In genomic region chr12:104835369-104836094, GRCm38 (mm10) we compare ENCODE assay signal across 15 mouse cellular contexts. TPM values are rescaled to one million over a fixed set of nuclear protein-coding genes. Genes with fewer than 3 reads are reported as not detected.
DNase-seq lines count a peak whose midpoint lies in the region; ATAC-seq and TF ChIP-seq lines count a peak whose summit lies in the region.
"Had no signal": no experiment of that assay in that cellular context is flagged by ENCODE, and none has a peak within 500 bp of the region (broad histone marks: within the 10 kb centered on the region; RNA-seq: fewer than 3 reads in every experiment).

No protein-coding gene starts in this region.

- H3K9me3 ChIP-seq in hindbrain, embryonic 10.5 days = no peaks in the 10 kb centered on the region
- H3K9me3 ChIP-seq in intestine, postnatal 0 days (ENCODE audit: control insufficient read depth) = no peaks in the 10 kb centered on the region
- H3K9me3 ChIP-seq in stomach, embryonic 15.5 days = no peaks in the 10 kb centered on the region
- H3K9me3 ChIP-seq: heart, embryonic 10.5 days; lung, embryonic 15.5 days had no signal

- no peak overlapping the region for H3K4me3 ChIP-seq in left cerebral cortex, adult 2 months
- no peak overlapping the region for H3K4me3 ChIP-seq in hindbrain, embryonic 10.5 days
- no peak overlapping the region for H3K4me3 ChIP-seq in intestine, postnatal 0 days (ENCODE audit: low read depth, low read length)
- no peak overlapping the region for H3K4me3 ChIP-seq in stomach, embryonic 15.5 days (replicated peaks)
- H3K4me3 ChIP-seq in kidney, adult 2 months (ENCODE audit: insufficient read depth, low read depth, low read length) = no peak overlapping the region
- H3K4me3 ChIP-seq: gastrocnemius, adult 2 months; heart, embryonic 10.5 days; lung, embryonic 15.5 days had no signal

- TF ChIP-seq CTCF in left cerebral cortex, adult 2 months (IDR thresholded peaks at IDR 0.05) = no peak
- TF ChIP-seq CTCF in intestine, postnatal 0 days (IDR thresholded peaks at IDR 0.05; ENCODE audit: low read depth) = no peak
- no peak for TF ChIP-seq CTCF in kidney, adult 2 months (conservative IDR thresholded peaks at IDR 0.05; ENCODE audit: insufficient read depth, insufficient read length, low read depth, low read length)

- H3K36me3 ChIP-seq in hindbrain, embryonic 10.5 days = no peaks in the 10 kb centered on the region
- H3K36me3 ChIP-seq in intestine, postnatal 0 days (ENCODE audit: control insufficient read depth, insufficient read depth) = no peaks in the 10 kb centered on the region
- H3K36me3 ChIP-seq in stomach, embryonic 15.5 days = no peaks in the 10 kb centered on the region
- H3K36me3 ChIP-seq in kidney, adult 2 months (ENCODE audit: control insufficient read depth, insufficient read depth, low read length) = no peaks in the 10 kb centered on the region
- H3K36me3 ChIP-seq: heart, embryonic 10.5 days; lung, embryonic 15.5 days had no signal

- peaks cover 40% of the 10 kb centered on the region for H3K4me1 ChIP-seq in hindbrain, embryonic 10.5 days (replicated peaks)
- H3K4me1 ChIP-seq in intestine, postnatal 0 days (replicated peaks; ENCODE audit: control insufficient read depth, insufficient read depth, low read length) = peaks cover 10% of the 10 kb centered on the region; the same call in 1 of the 2 replicates
- H3K4me1 ChIP-seq in stomach, embryonic 15.5 days = peaks cover 5% of the 10 kb centered on the region; the same call in 1 of the 2 replicates
- H3K4me1 ChIP-seq in kidney, adult 2 months (ENCODE audit: control insufficient read depth, insufficient read depth, low read length) = peaks cover 53% of the 10 kb centered on the region

- WGBS in hindbrain, embryonic 10.5 days = 65% methylated on average over 19 of the region's 19 CpGs
- WGBS in intestine, postnatal 0 days = 64% methylated on average over 19 of the region's 19 CpGs
- 66% methylated on average over 19 of the region's 19 CpGs for WGBS in stomach, embryonic 15.5 days
- WGBS in kidney, adult 2 months = 75% methylated on average over 19 of the region's 19 CpGs

- no peak overlapping the region for H3K9ac ChIP-seq in intestine, postnatal 0 days (ENCODE audit: low read depth, low read length)
- no peak overlapping the region for H3K9ac ChIP-seq in stomach, embryonic 15.5 days
- H3K9ac ChIP-seq: lung, embryonic 15.5 days had no signal

- intact Hi-C loops in left cerebral cortex, adult 2 months (cut with DNase I) = loop anchor here (10.0 kb wide), 1 partner anchor 189 kb away; no protein-coding TSS in a partner anchor

- ATAC-seq in intestine, postnatal 0 days = peak; percentile 50; the same call in 1 of the 2 replicates
- ATAC-seq in stomach, embryonic 15.5 days (ENCODE audit: insufficient read depth, low FRiP score, low read depth) = peak; percentile 19; the same call in 1 of the 2 replicates
- ATAC-seq: Patski had no signal

- DNase-seq in left cerebral cortex, adult 2 months (ENCODE audit: extremely low spot score in 1 of 2, low spot score in 2 of 2) = no peak
- no peak for DNase-seq in left cerebral cortex, adult 11 months (ENCODE audit: low spot score)
- DNase-seq in hindbrain, embryonic 10.5 days (ENCODE audit: low spot score) = peak; percentile 27
- no peak for DNase-seq in kidney, adult 2 months
- DNase-seq in layer of hippocampus, adult 18-20 months (ENCODE audit: low spot score in 2 of 2) = no peak
- no peak for DNase-seq in urinary bladder, postnatal 14 days (ENCODE audit: low spot score)
- DNase-seq: cerebellum, postnatal 25 days; gastrocnemius, adult 2 months; liver had no signal

- H3K27ac ChIP-seq in left cerebral cortex, adult 2 months = peak overlapping the region; percentile 59; the same call in 1 of the 2 replicates
- H3K27ac ChIP-seq in hindbrain, embryonic 10.5 days = no peak overlapping the region
- no peak overlapping the region for H3K27ac ChIP-seq in intestine, postnatal 0 days (ENCODE audit: low read depth, low read length)
- H3K27ac ChIP-seq in stomach, embryonic 15.5 days = no peak overlapping the region
- no peak overlapping the region for H3K27ac ChIP-seq in kidney, adult 2 months (ENCODE audit: insufficient read depth, low read depth, low read length)
- H3K27ac ChIP-seq: gastrocnemius, adult 2 months; heart, embryonic 10.5 days; kidney, postnatal 0 days; lung, embryonic 15.5 days had no signal

- no peak overlapping the region for H3K4me2 ChIP-seq in intestine, postnatal 0 days (replicated peaks; ENCODE audit: low read depth)
- H3K4me2 ChIP-seq in stomach, embryonic 15.5 days = no peak overlapping the region
- H3K4me2 ChIP-seq: lung, embryonic 15.5 days had no signal

- no peak for TF ChIP-seq POLR2A in kidney, adult 2 months (IDR thresholded peaks at IDR 0.05; ENCODE audit: low read depth, low read length)

- H3K27me3 ChIP-seq in hindbrain, embryonic 10.5 days (ENCODE audit: insufficient read depth, poor library complexity, severe bottlenecking) = no peaks in the 10 kb centered on the region
- no peaks in the 10 kb centered on the region for H3K27me3 ChIP-seq in intestine, postnatal 0 days (replicated peaks; ENCODE audit: control insufficient read depth, insufficient read depth, low read length)
- no peaks in the 10 kb centered on the region for H3K27me3 ChIP-seq in stomach, embryonic 15.5 days (replicated peaks)
- no peaks in the 10 kb centered on the region for H3K27me3 ChIP-seq in kidney, adult 2 months (replicated peaks; ENCODE audit: control insufficient read depth, insufficient read depth, low read length)
- H3K27me3 ChIP-seq: lung, embryonic 15.5 days; Patski had no signal

RNA-seq across cellular contexts. Expression of gene Clmn, which starts 29.3 kb away (rescaled TPM):
- total RNA-seq in left cerebral cortex, adult 2 months (2021) = 10 to 100 TPM; 43.1 to 51.7 TPM
- 2.4 and 2.7 TPM in 2 replicates for polyA plus RNA-seq in hindbrain, embryonic 10.5 days (2016; fragmentation: Nextera tagmentation; extraction: Ambion mirVana)
- polyA plus RNA-seq in intestine, postnatal 0 days (2015; fragmentation: Nextera tagmentation; extraction: Ambion mirVana) = 8.8 and 9.3 TPM in 2 replicates
- 4.2 and 4.5 TPM in 2 replicates for polyA plus RNA-seq in stomach, embryonic 15.5 days (2015; fragmentation: Nextera tagmentation; extraction: Ambion mirVana)
- polyA plus RNA-seq in kidney, adult 2 months (2012; rRNA removed) = 20.5 and 21.3 TPM in 2 replicates
- total RNA-seq in layer of hippocampus, adult 18-20 months (2021) = 100 to 1,000 TPM; 106 to 115 TPM
